Mouse (Mus musculus) kidney, postnatal 10 days (tissue): ENCODE results near the gene Ccser1.
"Not testable (repeated sequence)": the region's sequence is repeated elsewhere in the genome, so short reads cannot be mapped to it uniquely, and the experiment has no call there.

ENCODE experiments used
- DNase-seq: peaks from one replicate; pipeline ENCODE4 v3.0.0; 2021; ENCODE audit warnings: mixed read lengths

The Ccser1 gene

DNA sequence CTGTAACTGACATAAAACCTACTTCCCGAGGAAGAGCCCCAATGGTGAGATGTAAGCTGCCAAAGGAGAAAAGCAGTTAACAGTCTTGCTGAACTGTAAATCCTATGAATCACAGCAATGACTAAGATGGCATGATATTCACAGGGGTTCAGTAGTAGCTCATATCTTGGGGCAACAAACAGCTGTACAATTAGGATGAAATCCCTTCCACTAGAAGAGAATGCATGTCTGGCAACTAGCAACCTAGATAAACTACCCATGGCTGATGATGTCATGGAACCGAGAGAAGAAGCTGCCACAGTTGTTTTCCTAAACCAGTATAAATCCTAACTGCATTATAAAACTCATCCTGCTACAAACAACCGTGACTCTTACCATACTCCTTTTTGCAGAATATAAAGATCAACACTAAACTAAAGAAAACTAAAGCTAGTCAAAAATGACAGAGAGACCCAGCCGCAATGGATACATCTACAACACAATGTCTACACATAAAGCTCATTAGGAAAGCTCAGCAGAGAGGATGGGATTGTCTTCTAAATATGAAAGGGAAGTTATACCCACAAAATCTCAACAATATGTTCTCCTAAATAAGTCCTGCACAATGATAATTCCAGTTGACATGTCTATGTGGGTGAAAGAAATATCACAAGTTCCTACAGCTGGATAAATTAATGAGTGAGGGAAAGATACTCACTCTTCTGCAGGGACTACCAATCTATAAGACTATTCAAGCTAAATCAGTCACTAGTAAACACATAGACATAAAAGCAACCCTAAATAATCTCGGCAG is 550.2 kb downstream of the Ccser1 start:
- no peak for DNase-seq

DNA sequence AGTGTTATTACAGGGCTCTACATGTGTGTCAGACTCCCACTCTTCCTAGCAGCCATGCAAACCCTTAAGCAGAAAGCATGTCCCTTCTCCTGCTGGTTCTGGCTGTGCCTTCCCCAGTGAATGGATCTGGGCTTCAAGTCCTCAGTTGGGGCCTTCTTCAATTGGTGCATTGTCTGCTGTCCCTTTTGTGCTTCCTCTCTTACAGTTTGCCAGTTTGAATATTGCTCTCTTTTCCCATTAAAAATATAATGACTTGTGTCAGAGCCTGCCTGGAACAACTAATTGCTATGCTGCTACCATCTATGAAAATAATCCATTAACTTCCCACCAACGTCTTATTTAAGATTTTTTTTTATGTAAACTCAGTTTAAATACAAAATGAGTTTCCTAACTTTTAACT is 566.2 kb downstream of the Ccser1 start:
- DNase-seq: no peak

DNA sequence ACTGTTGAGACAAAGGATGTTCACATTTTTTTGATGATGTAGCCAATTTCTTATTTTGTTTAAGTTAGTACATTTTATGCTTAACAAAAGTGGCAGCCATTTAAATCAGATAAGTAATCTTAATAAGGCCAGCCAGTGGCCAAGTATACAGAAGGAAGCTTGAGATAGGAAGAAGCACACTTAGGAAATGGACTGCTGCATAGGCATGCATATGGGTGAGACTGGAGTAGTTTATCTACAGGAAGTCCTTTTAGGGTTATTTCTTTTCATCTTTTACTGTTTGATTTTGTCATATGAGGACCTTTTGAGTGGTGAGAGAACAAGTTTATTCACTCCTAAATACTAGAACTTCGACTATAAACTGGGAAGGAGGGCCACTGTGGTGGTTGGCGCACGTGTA is 582.0 kb downstream of the Ccser1 start:
- DNase-seq: no peak

DNA sequence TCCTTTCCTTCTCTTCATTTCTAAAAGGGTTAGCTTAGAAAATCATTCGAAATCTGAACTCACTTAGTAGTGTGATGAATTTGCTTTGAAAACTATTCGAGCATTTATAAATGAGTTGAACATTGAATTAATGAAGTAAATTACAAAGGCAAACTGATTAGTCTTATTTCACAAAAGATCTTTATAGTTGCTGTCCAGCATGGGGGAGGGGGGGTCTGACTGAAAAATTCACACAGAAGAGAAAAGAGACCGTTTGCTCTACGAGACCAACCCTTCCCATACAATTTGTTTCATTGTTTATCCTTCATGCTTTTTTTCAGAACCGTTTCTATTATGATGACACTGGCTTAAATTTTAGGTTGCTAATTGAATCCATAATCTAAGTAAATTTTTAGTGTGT is 583.3 kb downstream of the Ccser1 start:
- no peak for DNase-seq

DNA sequence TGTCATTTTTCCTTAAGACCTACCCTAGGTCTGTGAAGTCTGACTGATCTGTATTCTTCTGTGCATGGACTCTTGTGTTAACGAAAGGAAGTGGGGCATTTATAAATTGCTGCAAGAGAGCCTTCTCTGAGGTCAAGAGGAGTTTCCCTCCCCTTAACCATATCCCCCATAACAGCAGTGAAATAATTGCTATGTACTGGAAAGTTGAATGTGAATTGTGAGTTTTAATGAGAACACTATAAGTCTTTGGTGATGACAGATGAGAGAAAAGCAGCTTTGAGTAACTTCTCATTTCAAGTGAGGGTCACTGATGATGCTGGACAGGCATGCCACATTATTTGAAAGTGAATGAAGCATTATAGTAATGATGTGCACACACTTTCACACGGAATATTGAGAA is 585.7 kb downstream of the Ccser1 start:
- no peak for DNase-seq

DNA sequence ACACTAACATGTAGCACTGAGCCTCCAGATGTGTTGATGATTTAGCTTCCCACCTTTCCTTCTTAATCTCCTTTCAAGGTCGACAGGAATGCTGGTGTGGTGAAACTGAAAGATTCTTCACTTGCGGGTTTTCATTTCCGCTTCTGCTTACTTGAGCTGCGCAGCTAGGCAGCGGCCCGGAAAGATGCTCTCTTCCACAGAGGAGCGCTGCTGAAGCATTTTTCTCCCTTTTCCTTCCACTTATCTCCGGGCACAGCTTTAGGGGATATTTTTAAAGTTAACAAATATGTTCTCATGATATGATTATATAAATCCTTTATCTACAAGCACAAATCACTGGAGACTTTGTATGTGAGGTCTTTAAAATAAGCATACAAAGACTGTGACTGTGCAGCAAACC is 587.0 kb downstream of the Ccser1 start:
- DNase-seq: no peak

DNA sequence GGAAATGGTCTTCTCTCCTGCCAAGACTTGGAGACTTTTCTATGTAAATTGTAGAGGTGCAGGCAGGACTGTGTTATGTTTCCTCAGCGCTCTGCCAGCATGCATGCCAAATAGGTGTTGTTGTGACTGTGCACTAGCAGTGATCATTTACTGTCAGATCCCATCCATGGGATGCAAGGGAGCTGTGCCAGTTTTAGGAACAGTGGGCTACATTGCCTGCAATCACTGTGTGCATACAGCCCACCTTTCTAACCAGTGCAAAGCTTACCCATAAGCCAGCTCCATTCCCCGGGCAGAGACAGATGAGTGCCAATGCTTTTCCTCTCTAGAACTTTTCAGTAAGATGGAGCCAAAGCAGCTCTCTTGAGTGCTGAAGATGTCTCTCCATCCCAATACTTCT is 606.6 kb downstream of the Ccser1 start:
- no peak for DNase-seq

DNA sequence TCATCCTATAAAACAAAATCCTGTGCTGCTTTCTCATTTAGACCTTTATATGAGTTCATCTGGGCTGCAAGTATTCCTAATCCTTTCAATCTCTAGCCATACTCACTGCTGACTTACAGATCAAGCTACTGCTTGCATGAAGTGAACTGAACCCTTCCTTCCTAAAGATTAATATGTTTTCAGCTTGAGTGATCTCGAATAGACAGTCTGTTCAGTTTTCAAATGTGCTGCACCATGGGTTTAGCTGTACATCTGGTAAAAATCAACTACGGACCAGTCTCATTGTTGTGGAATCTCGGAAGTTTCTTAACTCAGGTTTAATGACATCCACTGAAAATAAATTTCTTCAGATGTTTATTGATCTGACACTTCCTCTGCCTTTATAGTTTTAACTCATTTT is 620.8 kb downstream of the Ccser1 start:
- no peak for DNase-seq

DNA sequence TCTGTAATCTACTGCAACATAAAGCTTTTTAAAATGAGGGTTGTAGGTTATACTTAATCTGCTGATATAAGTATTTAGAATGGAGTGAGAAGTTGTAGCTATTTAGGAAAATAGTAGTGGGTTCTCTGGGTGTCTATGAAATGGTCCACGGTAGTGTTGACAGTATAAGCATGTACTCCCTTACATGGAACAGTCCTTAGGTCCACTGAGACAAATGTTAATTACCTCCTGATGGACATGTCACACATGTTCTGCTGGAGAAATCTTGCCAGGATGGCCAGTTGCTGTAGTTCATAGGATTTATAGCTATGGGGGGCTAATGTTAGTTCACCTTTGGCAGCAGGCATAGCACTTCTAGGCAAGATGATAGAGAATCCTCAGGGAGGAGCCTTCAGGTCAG is 625.4 kb downstream of the Ccser1 start:
- DNase-seq: no peak

DNA sequence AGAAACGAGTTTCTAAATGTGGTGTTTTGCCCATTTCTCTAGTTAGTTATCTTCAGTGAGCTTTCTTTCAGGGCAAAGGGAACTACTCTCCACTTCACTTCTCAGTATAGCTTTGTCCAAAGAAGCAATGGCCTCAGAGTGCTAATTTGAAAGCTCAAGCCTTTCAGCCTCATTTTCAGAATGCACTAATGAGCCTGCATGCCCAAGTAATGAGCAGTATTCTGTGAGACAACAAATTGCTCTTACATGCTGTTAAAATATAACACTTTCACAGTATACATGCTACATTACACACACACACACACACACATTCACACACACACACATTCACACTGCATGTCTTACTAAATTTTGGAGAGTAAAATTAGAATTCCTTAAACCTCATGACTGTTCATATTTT is 637.6 kb downstream of the Ccser1 start:
- no peak for DNase-seq

DNA sequence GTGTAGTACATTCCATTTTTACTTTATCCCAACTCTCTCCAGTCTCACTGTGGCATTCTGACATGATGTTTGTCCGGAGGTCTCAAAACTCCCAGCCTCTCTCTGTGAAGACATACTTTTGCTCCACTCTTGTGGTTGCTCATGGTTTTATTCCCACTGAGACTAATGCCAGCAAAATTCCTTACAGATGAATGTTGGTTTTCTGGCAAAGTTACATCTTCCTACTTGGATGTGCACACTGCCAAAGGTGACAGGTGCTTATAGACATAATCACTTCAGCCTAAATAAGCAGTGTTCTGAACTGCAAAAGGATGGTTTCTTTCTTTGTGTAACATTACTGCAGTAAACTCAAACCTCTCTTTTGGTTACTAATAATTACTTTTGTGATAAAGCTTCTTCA is 696.2 kb downstream of the Ccser1 start:
- no peak for DNase-seq

DNA sequence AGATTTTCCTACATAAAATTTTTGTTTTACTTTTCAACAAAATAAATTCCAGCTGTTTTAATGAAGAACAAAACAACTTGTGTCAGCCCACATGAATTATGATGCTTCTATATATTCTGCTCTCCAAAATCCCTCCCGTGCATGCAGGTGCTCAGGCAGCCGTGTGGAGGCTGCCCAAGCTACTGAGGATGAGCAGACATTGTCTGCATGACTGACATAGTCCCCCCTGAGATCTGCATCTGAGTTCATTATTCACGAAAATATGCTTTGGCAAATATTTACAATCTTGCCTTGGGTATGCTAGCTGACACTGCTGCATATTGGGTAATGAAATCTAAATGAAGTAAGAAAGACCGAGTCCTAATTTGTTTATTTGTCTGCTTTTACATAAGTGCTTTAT is 718.1 kb downstream of the Ccser1 start:
- DNase-seq: no peak

DNA sequence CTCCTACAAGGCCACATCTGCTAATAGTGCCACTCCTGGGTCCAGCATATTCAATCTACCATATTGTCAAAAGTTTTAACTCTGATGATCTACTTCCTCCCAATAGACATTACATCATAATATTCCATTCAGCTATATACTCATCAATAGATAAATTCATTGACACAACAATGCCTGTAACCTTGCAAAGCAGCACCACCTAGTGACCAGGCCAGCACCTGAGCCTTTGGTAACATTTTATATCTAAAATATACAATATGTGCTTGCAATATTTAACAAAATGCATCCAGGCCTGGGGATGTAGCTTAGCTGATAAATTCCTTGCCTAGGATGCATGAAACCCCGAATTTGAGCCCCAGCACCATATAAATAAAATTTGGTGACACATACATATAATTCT is 722.6 kb downstream of the Ccser1 start:
- peak; percentile 14 for DNase-seq

DNA sequence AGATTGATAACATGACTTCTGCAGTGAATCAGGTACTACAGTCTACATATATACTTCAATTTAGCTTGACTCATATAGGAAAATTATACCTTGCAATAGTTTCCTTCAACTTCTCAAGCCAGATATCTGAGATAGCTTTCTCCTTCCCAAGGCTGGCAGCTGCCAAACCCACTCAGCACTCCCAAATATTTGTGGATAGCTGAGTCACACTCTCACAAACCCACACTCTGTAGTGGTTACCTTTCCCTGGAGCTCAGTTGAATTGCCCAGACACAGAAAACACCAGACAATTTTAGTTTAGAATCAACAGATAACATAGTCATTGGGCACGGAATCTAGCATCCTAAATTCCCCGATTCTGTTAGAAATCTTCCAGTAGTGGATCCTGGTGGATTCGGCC is 732.8 kb downstream of the Ccser1 start:
- DNase-seq: no peak

DNA sequence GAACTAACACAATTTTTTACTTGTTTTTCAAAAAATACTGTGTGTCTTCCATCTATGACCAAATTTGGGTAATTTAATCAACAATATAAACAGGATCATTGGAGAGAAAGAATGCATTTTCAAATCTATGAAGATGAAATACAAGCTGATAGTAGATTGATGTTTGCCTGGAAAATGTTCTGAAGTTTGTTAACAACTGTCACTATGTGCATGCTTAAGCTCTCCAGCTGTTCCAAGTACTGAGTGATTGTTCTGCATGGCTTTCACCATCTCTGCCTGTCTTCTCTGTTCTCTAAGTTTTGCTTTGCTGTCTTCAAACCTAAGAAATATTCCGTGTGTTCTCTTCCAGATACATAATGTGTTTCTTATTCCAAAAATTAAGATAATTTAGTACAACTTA is 751.5 kb downstream of the Ccser1 start:
- no peak for DNase-seq

DNA sequence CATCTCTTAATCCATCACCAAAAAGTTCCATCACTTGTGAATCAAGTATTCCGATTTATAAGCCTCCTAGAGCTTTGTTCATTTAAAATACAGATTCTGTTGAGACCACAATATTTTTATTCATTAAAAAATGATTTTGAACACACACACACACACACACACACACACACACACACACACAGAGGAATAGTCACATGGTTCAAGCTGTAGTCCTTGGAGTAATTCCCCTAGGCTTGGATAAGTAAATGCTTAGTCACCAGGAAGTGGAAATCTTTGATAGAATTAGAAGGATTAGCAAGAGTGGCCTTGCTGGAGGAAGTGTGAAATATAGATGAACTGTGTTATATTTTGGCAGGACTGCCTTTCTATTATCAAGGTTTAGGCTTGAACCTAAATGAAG is 756.5 kb downstream of the Ccser1 start:
- no peak for DNase-seq

DNA sequence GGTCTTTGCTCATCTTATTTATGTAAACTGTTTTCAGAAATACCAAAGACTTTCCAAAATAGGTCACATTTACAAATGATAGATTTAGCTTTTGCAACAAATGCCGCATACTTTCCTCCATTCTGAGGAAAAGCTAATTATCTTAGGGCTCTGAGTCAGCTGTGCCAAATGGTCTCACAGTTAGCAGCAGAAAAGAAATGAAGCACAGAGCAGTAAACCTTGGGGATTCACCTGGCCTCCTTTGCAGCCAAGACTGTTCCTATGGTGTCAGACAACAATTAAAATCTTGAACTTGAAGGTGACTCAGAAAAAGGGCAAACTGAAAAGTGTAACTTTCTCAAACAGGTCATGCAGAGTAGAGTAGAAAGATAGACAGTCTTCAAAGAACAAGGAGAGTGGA is 759.1 kb downstream of the Ccser1 start:
- DNase-seq: no peak

DNA sequence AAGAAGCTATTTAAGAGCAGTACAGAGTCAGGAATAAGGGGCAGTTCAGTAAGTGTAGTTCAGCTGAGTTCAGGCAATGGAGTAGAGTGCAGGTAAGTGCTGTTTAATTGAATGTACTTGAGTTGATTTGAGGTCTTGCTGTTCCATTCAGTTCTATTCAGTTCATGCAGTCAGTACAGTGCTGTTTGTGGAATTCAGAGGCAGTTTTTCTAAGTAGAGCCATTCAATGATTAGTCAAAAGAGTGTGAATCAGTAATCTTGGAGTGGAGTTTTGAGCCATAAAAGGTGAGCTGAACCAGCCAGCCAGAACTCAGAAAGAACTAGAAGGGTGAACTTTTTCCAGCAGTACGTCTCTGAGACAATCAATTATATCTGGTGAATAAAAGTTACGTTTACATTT is 773.6 kb downstream of the Ccser1 start:
- DNase-seq: no peak

DNA sequence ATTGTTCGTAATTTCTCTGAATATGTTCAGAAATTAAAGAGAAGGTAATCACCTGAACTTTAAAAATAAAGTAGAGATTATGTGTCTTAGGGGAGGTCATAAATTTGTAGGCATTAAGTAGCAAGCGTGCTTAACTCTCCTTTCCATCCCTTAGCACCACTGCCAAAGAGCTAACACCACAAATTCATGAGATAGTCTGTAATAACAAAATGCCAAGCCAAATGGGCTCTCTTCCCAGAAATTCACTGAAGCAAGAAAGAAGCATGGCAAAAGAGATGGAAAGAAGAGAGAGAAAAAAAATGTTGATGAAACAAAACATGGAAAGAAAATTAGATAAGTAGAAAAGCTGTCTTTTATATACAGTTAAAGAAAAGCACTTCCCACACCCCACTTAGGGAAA is 796.8 kb downstream of the Ccser1 start:
- DNase-seq: no peak

DNA sequence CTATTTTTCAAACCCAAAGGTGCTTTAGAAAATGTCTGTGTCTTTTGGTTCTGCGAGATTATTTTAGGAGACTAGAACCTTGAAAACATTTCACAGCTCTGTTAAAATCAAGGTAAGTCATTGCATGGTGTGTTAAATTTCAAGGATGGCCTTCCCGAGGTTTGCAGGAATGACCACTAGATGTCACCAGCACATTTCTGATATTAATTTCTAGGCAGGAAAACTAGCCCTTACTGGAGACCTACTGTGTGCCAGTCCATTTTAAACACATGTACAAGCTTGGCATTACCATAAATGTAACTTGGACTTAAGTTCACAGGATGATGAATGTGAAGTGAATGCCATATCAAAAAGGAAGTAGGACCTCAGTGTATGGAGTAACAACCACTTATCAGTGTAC is 798.3 kb downstream of the Ccser1 start:
- DNase-seq: no peak

DNA sequence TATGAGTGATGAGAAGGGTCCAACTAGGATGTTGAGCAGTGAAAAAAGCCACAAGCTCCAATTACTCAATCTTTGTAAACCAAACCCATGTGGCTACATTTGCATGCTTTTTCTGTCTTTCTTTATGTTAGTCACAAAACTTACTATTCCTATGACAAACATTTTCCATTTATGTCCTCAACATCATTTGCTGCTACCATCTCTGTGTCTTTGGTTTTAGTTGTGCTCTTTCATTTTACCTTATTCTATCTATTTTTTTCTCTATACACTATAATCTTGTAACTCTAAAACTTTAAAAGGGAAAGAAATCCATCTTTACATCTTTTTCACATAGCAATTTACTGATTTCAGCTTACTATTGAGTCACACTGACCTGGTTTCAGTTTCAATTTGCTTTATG is 834.2 kb downstream of the Ccser1 start:
- DNase-seq: no peak

DNA sequence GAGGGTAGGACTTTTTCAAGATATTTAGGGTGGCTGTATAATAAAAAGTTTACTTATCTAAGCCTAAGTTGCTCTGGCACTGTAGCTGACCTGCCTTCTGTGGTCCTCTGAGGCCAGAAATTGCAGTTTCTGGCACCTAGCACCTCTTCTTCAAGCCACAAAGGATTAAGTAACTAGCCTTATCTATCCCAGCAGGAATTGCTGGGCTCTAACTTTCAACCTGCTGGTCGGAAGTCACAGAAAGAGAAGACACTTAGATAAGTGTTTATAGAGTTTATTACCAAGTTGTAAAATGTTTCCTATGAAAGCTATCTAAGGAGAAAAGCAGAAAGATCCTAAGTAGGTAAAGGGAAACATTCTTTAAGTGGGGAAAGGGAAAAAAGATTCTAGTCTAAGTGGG is 864.3 kb downstream of the Ccser1 start:
- DNase-seq: no peak

DNA sequence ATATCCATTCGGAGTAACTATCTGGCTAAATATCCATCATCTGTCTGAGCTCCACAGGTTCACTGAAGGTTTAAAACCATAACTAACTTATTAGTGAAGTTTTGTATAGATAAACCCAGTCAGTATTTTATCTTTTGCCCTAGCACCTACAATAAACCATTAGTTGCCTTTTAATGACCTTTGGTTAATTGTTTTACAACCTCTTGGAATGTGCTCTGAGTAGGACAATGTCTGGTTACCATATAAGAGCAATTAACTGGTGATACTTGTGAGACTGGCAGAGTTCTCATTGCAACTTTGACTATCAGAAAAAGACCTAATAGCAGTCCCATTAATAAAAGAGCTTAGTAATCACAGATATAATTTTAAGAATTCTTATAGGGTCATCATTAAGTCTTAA is 864.9 kb downstream of the Ccser1 start:
- DNase-seq: not testable (repeated sequence)

DNA sequence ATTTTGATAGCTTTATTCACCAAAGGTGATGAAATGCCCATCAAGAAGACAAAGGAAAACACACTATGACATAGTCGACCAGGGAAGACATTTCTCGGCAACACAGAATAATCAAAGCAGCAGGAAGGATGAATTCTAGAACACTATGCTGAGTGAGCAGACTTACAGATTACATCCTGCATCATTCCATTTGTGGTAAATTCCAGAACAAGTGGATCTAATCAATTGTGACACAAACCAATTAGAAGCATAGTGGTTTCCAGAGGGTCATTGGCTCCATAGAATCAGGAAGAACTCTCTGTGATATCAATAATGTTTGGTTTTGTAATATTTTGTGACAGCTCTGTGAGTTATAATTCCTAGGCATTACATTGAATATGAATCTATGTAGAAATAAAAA is 875.2 kb downstream of the Ccser1 start:
- no peak for DNase-seq

DNA sequence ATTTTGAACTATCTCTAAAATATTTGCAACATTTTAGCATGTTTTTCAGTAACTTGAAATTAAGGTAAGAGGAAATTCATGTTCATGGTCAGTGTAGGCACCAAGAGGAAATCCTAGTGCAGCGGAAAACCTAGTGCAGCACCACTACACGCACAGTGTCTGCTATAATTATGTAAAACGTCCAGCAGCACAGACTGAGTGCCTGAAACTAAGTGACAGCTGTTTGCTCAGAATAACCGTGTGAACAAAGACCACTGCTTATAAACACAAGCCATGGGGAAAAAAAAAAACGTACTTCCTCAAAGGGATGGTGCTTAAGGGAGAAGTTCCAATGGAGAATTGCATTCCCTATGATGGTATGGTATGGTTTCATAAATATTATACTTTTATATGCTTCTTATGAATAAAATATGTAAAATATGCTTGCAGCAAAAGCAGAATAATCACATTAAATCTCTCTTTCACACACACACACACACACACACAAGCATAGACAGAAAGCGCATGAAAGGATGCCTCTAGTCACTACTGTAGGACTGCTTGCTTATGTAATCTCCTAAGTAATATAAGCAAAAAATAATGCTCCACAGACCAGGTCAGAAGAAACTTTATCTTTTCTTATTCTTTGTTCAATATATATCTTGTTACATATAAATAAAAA is 886.4 kb downstream of the Ccser1 start:
- DNase-seq: no peak
